Mouse (Mus musculus): ENCODE results near the gene Aldh1l1.
"Not testable (repeated sequence)": the region's sequence is repeated elsewhere in the genome, so short reads cannot be mapped to it uniquely, and the experiment has no call there.

Gene Aldh1l1

GRCm38 (mm10) chr6:90621584-90621890 lies 135.3 kb downstream of the Aldh1l1 start:
- DNase-seq (ENCODE audit: low read depth), result no peak

DNA sequence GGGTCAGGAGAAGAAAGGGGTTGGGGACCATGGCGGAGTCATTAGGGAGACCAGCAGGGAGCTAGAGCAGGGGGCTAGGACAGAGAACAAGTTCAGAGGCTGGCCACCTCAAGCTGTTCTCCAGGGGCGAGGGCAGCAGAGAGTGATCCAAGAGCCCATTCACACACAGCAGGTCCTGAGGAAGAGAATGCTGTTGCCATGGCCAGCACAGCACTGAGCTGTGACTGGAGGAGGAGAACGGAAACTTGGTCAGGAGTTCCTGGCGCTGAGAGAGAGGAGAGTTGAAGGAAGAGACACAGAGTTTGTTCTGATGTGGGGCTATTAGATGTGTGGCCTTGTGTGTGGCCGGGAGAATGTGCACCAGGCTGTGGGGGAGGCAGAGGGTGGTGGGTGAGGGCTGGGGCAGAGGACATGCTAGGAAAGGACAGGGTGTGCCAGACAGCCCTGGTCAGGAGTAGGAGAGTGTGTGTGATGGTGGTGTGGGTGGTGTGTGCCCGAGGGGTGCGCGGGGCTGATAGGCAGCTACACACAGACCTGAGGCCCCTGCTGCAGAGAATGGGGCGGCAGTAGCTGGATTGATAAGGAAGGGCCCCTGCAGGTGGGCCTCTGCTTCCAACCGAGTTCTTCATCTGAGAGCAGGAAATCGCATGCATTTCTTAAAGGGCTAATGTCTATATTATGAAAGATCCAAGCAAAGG lies 136.7 kb downstream of the Aldh1l1 start:
- no peak for DNase-seq (ENCODE audit: low read depth)

DNA sequence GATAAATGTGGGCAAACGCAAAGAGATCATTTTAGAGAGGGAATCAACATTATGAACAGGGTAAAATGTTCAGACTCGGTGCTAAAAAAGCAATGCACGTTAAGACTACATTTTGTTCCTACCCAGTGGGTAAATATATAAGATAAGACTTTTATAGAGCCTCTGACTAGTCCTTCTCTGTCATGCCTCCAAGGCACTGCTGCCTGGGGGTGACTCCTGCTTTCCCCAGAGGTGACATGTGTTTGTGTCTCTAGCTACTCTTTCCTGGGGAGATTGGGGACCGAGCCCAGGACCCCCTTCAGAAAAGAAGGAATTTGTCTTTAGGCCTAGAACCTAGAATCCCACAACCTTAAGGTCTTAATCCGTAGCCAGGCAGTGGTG lies 137.2 kb downstream of the Aldh1l1 start:
- no peak for DNase-seq (ENCODE audit: low read depth)

DNA sequence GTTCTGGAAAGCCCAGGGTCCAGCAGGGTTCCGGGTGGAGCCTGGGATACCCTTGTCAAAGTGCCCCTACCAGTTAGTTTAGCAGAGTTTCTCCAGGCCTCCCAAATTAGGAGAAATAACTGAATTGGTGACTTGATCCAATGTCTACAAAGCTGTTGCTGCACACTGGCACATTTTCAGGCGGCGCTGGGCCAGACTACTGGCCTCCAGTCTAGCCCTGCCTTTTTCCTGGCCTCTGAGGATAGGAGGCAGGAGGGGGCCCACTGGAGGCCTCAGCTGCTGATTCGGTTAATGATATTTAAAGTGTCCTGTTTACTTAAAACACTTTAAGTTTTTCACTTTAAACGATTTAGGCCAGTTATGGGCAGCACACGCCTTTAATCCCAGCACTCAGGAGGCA lies 138.0 kb downstream of the Aldh1l1 start:
- DNase-seq (ENCODE audit: low read depth), result peak; percentile 55

- no peak for DNase-seq (ENCODE audit: low read depth)
These were observed 138.5 kb downstream of the Aldh1l1 start for GRCm38 (mm10) chr6:90624733-90625132.

GRCm38 (mm10) chr6:90625207-90625994 lies 139.2 kb downstream of the Aldh1l1 start:
- DNase-seq (ENCODE audit: low read depth), result no peak

DNA sequence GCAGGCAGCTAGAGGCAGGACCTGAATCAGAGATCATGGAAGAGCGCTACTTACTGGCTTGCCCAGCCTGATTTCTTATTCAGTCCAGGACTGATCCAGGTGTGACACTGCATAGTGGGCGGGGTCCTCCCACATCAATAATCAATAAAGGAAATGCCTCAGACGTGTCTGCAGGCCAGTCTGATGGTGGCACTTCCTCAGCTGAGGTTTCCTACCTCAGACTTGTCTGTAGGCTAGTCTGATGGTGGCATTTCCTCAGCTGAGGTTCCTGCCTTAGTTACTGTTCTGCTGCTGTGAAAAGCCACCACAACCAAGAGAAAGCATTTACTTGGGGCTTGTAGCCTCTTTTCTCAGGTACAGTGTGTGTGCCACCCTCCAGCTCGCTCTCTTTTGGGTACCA lies 141.3 kb downstream of the Aldh1l1 start:
- no peak for DNase-seq (ENCODE audit: low read depth)

- no peak for DNase-seq (ENCODE audit: low read depth)
These were observed 143.3 kb downstream of the Aldh1l1 start for GRCm38 (mm10) chr6:90629506-90629905.

DNA sequence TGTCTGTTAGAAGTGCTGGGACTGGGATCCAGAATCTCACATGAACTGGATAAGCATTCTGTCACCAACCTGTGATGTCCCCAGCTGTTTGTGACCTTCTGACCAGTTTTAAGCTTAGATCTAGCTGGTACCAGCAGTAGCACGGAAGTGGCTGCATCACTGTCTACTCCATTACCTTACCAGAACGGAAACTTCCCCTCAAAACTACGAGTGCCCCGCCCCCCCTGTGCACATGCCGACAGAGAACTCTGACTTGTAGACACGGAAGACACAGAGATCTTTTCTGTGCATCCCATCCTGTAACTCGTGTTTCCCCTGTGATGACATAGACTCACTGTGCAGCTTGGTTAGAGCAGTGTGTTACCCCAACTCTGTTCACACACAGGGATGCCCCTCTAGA lies 144.2 kb downstream of the Aldh1l1 start:
- DNase-seq (ENCODE audit: low read depth), result no peak

DNA sequence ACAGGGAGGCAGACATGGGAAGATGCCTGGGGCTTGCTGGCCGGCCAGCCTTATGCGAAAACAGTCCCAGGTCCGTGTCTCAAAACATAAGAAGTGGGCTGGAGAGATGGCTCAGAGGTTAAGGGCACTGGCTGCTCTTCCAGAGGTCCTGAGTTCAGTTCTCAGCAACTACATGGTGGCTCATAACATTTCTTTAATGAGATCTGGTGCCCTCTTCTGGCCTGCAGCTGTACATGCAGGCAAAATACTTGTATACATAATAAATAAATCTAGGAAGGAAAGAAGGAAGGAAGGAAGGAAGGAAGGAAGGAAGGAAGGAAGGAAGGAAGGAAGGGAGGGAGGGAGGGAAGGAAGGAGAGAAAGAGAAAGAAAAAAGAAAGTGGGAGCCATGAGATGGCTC lies 146.3 kb downstream of the Aldh1l1 start:
- not testable (repeated sequence) for DNase-seq (ENCODE audit: low read depth)

DNA sequence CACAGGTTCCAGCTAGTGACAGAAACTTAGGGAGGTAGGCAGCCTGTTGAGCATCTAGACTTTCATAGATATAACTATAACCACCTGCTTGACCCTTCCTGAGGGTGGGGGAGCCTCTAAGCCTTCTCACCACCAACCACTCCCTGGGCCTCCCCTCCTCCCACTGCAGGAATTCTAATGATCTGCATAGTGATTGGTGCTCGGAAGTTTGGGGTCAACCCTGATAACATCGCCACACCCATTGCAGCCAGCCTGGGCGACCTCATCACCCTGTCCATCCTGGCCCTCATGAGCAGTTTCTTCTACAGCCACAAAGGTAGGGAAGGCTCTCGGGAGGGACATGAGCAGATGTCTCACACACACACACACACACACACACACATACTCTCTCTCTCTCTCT lies 148.9 kb downstream of the Aldh1l1 start:
- no peak for DNase-seq (ENCODE audit: low read depth)

- no peak for DNase-seq (ENCODE audit: low read depth)
These were observed 149.4 kb downstream of the Aldh1l1 start for GRCm38 (mm10) chr6:90635611-90636010.

DNA sequence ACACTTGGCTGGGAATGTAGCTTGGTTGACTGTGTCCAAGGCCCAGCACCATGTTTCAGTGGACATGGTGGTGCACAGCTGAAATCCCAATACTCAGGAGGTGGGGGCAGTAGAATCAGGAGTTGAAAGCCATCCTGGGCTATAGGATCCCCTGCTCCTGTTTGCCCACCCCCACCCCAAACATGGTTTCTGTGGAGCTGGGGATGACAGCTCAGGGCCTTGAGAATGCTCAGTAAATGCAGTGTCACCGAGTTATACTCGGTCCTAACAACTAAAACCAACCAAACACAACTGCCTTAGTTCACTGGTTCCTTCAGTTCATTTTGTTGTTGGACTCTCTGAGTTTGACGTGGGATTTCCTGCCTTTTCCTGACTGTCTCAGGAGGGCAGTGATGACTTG lies 156.8 kb downstream of the Aldh1l1 start:
- DNase-seq (ENCODE audit: low read depth), result no peak

GRCm38 (mm10) chr6:90644965-90645364 lies 158.7 kb downstream of the Aldh1l1 start:
- DNase-seq (ENCODE audit: low read depth), result no peak

- DNase-seq (ENCODE audit: low read depth), result no peak
These were observed 162.2 kb downstream of the Aldh1l1 start for GRCm38 (mm10) chr6:90648391-90648790.

DNA sequence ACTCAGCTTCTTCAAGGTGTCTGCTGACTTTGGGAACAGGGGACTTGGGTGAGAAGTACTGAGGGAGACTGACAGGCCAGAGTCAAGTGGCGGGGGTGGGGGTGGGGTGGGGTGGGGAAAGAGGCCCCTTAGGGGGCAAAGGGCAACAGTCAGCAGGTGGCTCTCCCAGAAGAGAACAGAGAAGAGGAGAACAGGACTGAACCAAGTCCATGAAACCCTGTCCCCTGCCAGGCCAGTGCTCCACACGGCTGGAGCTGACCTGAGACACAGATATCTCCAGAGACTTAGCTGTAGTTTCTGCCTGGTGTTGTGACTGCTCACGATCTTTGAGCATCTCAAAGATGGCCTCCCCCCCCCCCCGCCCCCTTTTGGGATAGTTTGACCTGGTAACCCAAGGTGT lies 163.1 kb downstream of the Aldh1l1 start:
- DNase-seq (ENCODE audit: low read depth), result no peak
